In genomic region chr2:26496451-26496850, GRCm38 (mm10) we compare ENCODE assay signal across 10 mouse cellular contexts. TPM values are rescaled to one million over a fixed set of nuclear protein-coding genes. Genes with fewer than 3 reads are reported as not detected.
A peak's percentile ranks its signal among the peaks of the same experiment; 100 is the strongest.
DNase-seq lines count a peak whose midpoint lies in the region; ATAC-seq and TF ChIP-seq lines count a peak whose summit lies in the region.
"Had no signal": no experiment of that assay in that cellular context is flagged by ENCODE, and none has a peak within 500 bp of the region (broad histone marks: within the 10 kb centered on the region; RNA-seq: fewer than 3 reads in every experiment).

No protein-coding gene starts in this region.

- no peak overlapping the region for H3K4me3 ChIP-seq in heart, embryonic 11.5 days (ENCODE audit: low read depth, low read length)
- no peak overlapping the region for H3K4me3 ChIP-seq in hindbrain, embryonic 14.5 days (replicated peaks; ENCODE audit: low read length)
- no peak overlapping the region for H3K4me3 ChIP-seq in neural tube, embryonic 14.5 days (ENCODE audit: low read depth, low read length)
- no peak overlapping the region for H3K4me3 ChIP-seq in cerebellum, adult 2 months (replicated peaks; ENCODE audit: insufficient read depth, low read depth, low read length)

- WGBS in heart, embryonic 11.5 days (ENCODE audit: insufficient replicate concordance): 72% methylated on average over 3 of the region's 3 CpGs
- WGBS in hindbrain, embryonic 14.5 days: 79% methylated on average over 3 of the region's 3 CpGs
- WGBS in neural tube, embryonic 14.5 days: 79% methylated on average over 3 of the region's 3 CpGs
- WGBS in cerebellum, adult 2 months: 38% methylated on average over 3 of the region's 3 CpGs

- no peak overlapping the region for H3K4me2 ChIP-seq in heart, embryonic 11.5 days
- H3K4me2 ChIP-seq in hindbrain, embryonic 14.5 days (replicated peaks): no peak overlapping the region
- peak overlapping the region; percentile 4; the same call in 1 of the 2 replicates for H3K4me2 ChIP-seq in neural tube, embryonic 14.5 days (ENCODE audit: low read depth, low read length)

- no peak overlapping the region for H3K9ac ChIP-seq in heart, embryonic 11.5 days (ENCODE audit: low read depth, low read length)
- no peak overlapping the region for H3K9ac ChIP-seq in hindbrain, embryonic 14.5 days
- no peak overlapping the region for H3K9ac ChIP-seq in neural tube, embryonic 14.5 days (replicated peaks; ENCODE audit: low read depth, low read length)

- H3K4me1 ChIP-seq in heart, embryonic 11.5 days (ENCODE audit: control insufficient read depth, insufficient read depth, low read length): peaks cover 62% of the 10 kb centered on the region
- H3K4me1 ChIP-seq in hindbrain, embryonic 14.5 days (replicated peaks; ENCODE audit: control insufficient read depth, insufficient read depth, low read length): peaks cover 86% of the 10 kb centered on the region
- H3K4me1 ChIP-seq in neural tube, embryonic 14.5 days (ENCODE audit: control insufficient read depth, insufficient read depth, low read length): peaks cover 77% of the 10 kb centered on the region
- no peaks in the 10 kb centered on the region for H3K4me1 ChIP-seq in cerebellum, adult 2 months (ENCODE audit: control insufficient read depth, insufficient read depth, low read length)

- TF ChIP-seq CTCF in cerebellum, adult 2 months (IDR thresholded peaks at IDR 0.05; ENCODE audit: borderline replicate concordance, insufficient read depth, low read depth, low read length): no peak

- no peak for TF ChIP-seq POLR2A in cerebellum, adult 2 months (IDR thresholded peaks at IDR 0.05; ENCODE audit: borderline replicate concordance, insufficient read depth, low read length)

- no peaks in the 10 kb centered on the region for H3K9me3 ChIP-seq in heart, embryonic 11.5 days (replicated peaks; ENCODE audit: control insufficient read depth, low read length)
- no peaks in the 10 kb centered on the region for H3K9me3 ChIP-seq in hindbrain, embryonic 14.5 days (ENCODE audit: control insufficient read depth, low read length)
- no peaks in the 10 kb centered on the region for H3K9me3 ChIP-seq in neural tube, embryonic 14.5 days (ENCODE audit: control insufficient read depth, low read length)

- H3K27me3 ChIP-seq in heart, embryonic 11.5 days (ENCODE audit: control insufficient read depth, insufficient read depth, low read length): peaks cover 7% of the 10 kb centered on the region
- H3K27me3 ChIP-seq in hindbrain, embryonic 14.5 days (ENCODE audit: control insufficient read depth, insufficient read depth, low read length): peaks cover 1% of the 10 kb centered on the region; the same call in 1 of the 2 replicates
- H3K27me3 ChIP-seq in neural tube, embryonic 14.5 days (ENCODE audit: control insufficient read depth, insufficient read depth, low read length): no peaks in the 10 kb centered on the region
- no peaks in the 10 kb centered on the region for H3K27me3 ChIP-seq in cerebellum, adult 2 months (ENCODE audit: control insufficient read depth, insufficient read depth, low read length)
- H3K27me3 ChIP-seq: CH12.LX had no signal

- ATAC-seq in heart, embryonic 11.5 days (replicated peaks; ENCODE audit: insufficient number of reproducible peaks, low FRiP score, low TSS enrichment): no peak
- ATAC-seq in hindbrain, embryonic 14.5 days (ENCODE audit: low FRiP score): no peak
- no peak for ATAC-seq in neural tube, embryonic 14.5 days (ENCODE audit: low read depth)

- H3K36me3 ChIP-seq in heart, embryonic 11.5 days (ENCODE audit: control insufficient read depth, insufficient read depth, low read length): peaks cover 3% of the 10 kb centered on the region; the same call in 1 of the 2 replicates
- H3K36me3 ChIP-seq in hindbrain, embryonic 14.5 days (replicated peaks; ENCODE audit: control insufficient read depth, insufficient read depth): no peaks in the 10 kb centered on the region; the same call in 1 of the 2 replicates
- H3K36me3 ChIP-seq in neural tube, embryonic 14.5 days (ENCODE audit: control insufficient read depth, insufficient read depth, low read length): no peaks in the 10 kb centered on the region

- peak overlapping the region; percentile 51 for H3K27ac ChIP-seq in heart, embryonic 11.5 days (ENCODE audit: low read depth, low read length)
- H3K27ac ChIP-seq in hindbrain, embryonic 14.5 days: peak overlapping the region; percentile 45; the same call in 1 of the 2 replicates
- H3K27ac ChIP-seq in neural tube, embryonic 14.5 days (ENCODE audit: low read depth, low read length): no peak overlapping the region
- no peak overlapping the region for H3K27ac ChIP-seq in cerebellum, adult 2 months (ENCODE audit: insufficient read depth, low read length)

- DNase-seq in heart, postnatal 4 days: no peak
- peak; percentile 40 for DNase-seq in retina, postnatal 1 day
- DNase-seq in retina, embryonic 14.5 days (ENCODE audit: low spot score): no peak
- DNase-seq in hindbrain, embryonic 14.5 days (ENCODE audit: low spot score): no peak
- DNase-seq in cerebellum, adult 2 months: no peak
- no peak for DNase-seq in right cerebral cortex, postnatal 4 days
- DNase-seq: kidney, adult 18-20 months had no signal

RNA-seq across cellular contexts. Expression of gene Notch1, which starts 20.0 kb away (rescaled TPM):
- 20.9 and 23.5 TPM in 2 replicates for polyA plus RNA-seq in heart, embryonic 11.5 days (2014; fragmentation: Nextera tagmentation; extraction: Ambion mirVana)
- total RNA-seq in heart, postnatal 4 days (2021): 10 to 100 TPM; 55.3 to 62.3 TPM
- 23.3 and 25.6 TPM in 2 replicates for polyA plus RNA-seq in hindbrain, embryonic 14.5 days (2014; fragmentation: Nextera tagmentation; extraction: Ambion mirVana)
- polyA plus RNA-seq in neural tube, embryonic 14.5 days (2014; fragmentation: Nextera tagmentation; extraction: Ambion mirVana): 20.8 and 26.6 TPM in 2 replicates
- polyA plus RNA-seq in cerebellum, adult 2 months (2012; rRNA removed): 10.5 and 11.6 TPM in 2 replicates

RNA-seq across cellular contexts. Expression of gene Sec16a, which starts 51.4 kb away (rescaled TPM):
- 23.6 and 27.1 TPM in 2 replicates for polyA plus RNA-seq in heart, embryonic 11.5 days (2014; fragmentation: Nextera tagmentation; extraction: Ambion mirVana)
- 10 to 100 TPM; 37.0 to 39.0 TPM for total RNA-seq in heart, postnatal 4 days (2021)
- 29.1 and 30.0 TPM in 2 replicates for polyA plus RNA-seq in hindbrain, embryonic 14.5 days (2014; fragmentation: Nextera tagmentation; extraction: Ambion mirVana)
- 27.2 and 35.2 TPM in 2 replicates for polyA plus RNA-seq in neural tube, embryonic 14.5 days (2014; fragmentation: Nextera tagmentation; extraction: Ambion mirVana)
- 43.2 and 44.6 TPM in 2 replicates for polyA plus RNA-seq in cerebellum, adult 2 months (2012; rRNA removed)

Comparison
In these comparisons a context has a peak if more than half of its experiments do, and no peak if none do; other contexts are left out.
1. H3K27ac ChIP-seq: peak in heart, embryonic 11.5 days (single experiment) and hindbrain, embryonic 14.5 days (single experiment); none in neural tube, embryonic 14.5 days (single experiment) and cerebellum, adult 2 months (single experiment).